Mouse (Mus musculus) NIH3T3 (cell line): Measurements from ENCODE around the gene Nfkbib.

ENCODE experiments used
- DNase-seq: peaks from one replicate; pipeline ENCODE4 v3.0.0-alpha.2; 2012; ENCODE audit warnings: low read depth

Gene Nfkbib

DNA sequence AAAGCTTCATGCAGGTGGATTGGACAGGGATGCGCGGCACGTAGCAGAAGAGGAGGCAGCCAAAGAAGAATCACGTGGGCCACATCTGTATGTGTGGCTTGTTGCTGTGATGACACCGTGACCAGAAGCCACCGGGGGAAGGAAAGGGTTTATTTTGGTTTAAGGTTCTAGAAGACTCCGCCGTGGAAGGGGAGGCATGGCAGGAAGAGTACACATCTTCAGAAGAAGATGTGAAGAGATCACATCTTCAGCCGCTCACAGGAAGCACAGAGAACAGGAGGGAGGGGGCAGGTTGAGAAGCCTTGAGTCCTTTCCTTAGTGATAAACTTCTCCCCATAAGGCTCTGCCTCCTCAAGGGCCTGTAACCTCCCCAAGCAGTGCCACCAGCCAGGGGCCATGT, 32.7 kb upstream of the Nfkbib start:
- DNase-seq = no peak

DNA sequence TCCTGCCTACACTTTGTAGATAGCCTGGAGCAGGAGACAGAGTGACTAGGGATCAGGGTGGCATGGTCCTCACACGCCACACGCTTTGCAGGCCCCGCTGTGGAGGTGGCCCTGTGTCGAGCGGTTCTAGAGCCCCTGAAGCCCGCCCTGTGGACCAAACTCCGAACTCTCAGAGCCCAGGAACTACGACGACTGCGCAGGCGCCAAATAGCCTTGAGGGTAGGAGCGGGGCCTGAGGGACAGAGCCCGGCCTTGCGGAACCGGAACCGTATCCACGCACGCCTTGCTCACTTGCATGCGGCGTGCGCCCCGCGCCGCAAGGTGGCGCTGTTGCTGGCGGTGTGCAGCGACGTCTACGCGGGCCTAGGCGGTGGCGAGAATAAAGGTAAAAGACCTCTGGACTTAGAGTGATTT, 29.3 kb upstream of the Nfkbib start:
- peak; percentile 45 for DNase-seq

DNA sequence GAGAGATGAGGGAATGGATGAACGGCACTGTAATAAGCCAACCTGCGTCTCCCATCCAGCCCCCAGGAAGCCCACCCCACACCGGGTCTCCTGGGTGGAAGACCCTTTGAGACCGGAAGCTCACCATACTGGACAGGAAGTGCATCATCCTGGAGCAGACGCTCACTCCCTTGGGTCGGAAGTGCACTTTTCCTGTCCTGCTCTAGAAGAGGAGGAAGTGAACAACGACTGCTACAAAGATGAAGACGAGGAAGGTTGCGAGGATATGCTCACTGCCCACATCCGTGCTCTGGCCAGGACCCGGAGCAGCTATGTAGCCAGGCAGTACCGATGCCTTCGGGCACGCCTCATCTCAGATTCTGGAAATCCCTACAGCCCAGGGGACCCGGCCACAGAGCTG, 28.5 kb upstream of the Nfkbib start:
- DNase-seq = no peak

DNA sequence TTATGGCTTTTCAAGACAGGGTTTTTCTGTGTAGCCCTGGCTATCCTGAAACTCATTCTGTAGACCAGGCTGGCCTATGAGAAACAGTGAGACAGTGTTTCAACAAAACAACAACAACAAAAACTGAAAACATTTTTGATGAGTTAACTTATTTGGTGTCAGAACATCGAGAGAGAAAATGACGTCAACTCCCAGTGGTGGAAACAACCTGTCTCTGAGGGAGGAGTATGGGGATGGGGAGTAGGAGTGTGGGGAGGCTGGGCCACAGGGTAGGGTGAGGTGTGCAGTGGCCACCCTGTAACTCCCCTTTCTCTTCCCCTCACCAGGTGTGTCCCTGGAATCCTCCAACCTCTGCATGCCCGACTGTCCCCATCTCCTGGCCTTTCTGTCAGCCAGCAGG, 27.2 kb upstream of the Nfkbib start:
- no peak for DNase-seq

DNA sequence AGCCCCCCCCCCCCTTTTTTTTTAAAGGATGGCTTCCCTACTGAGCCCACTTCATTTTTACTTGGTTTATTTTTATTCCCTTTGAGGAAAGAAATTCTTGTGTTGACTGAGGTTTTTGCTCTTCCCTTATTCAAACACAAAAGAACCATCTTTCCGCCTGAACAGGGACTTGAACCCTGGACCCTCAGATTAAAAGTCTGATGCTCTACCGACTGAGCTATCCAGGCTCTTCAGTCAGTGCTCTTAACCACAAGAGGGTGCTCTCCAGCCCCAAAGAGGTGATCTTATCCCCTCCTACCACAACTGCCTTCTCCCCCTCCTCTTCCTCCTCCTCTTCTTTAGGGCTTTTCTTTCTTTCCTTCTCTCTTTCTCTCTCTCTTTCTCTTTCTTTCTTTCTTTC, 26.5 kb upstream of the Nfkbib start:
- DNase-seq = peak; percentile 50

DNA sequence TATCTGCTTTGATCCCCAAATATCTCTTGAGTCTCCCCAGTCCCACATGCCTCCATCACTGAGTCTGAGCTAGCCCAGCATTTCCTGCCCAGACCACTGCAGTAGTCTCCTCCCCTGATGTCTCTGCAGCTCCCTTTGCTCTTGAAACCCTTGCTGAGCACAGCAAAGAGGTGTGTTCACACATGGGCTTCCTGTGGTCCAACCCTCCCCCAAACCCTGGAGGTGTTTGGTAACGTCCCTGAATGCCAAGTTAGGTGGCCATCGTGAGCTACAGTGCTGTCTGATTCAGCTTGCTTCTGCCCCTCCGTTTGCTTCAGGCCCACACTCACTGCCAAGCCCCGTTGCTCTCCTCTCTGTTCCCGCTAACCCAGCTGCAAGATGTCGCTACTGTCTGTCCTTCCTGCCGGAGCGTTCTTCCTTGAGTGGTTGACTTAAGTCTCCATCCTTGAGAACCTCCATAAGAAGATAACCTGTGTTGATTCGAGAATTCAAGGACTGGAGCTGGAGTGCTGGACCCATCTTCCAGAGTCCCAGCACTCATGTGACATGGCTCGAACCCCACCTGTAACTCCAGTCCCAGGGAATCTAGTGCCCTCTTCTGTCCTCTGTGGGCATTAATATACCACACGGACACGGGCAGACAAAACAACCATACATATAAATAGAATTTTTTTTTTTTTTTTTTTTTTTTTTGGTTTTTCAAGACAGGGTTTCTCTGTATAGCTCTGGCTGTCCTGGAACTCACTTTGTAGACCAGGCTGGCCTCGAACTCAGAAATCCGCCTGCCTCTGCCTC, 25.3 kb upstream of the Nfkbib start:
- DNase-seq = no peak

DNA sequence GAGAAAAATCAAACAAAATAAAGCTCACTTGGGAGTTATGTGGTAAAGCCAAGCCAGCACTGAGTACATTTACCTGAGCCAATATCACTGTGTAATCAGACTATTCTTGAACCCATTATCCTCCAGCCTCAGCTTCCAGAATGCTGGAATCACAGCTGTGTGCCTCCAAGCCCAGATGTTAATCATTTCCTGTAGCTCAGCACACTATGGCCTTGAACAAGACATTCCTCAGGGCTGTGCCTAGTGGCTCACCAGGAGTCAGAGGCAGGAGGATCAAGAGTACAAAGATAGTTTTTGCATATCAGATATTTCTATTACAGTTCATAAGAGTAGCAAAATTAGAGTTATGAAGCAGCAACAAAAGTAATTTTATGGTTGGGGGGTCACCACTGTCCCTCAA, 24.4 kb upstream of the Nfkbib start:
- DNase-seq = no peak

DNA sequence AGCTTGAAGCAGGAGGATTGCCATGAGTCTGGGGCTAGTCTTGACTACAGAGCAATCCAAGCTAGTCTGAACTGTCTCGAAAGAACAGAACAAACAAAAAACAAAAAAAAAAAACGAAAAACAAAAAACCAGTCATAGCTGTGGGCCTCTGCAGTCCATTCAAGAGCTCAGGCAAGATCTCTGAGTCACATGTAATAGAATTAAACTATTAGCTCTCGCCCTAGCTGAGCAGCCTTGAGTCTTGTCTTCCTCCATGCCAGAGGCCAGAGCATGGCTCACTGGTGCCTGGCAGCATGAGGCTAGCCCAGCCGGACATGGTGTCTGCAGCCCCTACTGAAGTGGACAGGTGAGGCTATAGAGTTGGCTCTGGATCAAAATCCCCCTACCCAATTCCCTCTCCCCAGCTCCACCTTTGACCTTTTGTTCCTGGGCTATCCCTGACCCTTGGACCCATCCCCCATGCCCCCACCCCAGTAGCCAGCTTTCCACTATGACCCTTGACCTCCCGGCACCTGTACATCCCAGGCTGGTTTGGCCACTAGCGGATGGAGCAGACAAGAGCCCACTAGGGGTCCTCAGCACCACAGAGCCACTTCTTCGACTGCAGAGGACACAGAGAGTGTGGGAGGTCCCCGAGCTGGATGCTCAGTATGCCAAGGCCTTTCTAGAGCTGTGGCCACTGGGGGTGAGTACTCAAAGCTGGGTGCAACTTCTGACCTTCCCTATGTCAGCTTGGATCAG, 22.9 kb upstream of the Nfkbib start:
- peak; percentile 69 for DNase-seq

DNA sequence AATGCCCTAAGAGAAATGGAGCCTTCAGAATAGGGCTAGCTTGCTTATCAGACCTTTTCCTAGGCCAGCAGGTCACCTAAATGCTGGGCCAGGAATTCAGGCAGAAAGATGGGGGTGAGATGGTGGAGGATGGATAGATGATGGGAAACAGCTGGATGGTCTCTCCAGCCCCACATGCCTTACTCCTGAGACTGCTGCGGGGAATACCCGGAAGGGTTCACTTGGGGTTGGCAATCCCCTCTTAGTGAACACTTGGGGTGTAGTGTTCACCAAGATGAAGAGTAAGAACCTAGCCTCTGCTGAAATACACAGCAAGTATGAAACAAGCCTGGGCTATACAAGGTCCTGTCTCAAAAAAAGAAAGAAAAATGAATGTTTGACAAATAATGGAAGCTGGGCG, 21.9 kb upstream of the Nfkbib start:
- DNase-seq = peak; percentile 57

DNA sequence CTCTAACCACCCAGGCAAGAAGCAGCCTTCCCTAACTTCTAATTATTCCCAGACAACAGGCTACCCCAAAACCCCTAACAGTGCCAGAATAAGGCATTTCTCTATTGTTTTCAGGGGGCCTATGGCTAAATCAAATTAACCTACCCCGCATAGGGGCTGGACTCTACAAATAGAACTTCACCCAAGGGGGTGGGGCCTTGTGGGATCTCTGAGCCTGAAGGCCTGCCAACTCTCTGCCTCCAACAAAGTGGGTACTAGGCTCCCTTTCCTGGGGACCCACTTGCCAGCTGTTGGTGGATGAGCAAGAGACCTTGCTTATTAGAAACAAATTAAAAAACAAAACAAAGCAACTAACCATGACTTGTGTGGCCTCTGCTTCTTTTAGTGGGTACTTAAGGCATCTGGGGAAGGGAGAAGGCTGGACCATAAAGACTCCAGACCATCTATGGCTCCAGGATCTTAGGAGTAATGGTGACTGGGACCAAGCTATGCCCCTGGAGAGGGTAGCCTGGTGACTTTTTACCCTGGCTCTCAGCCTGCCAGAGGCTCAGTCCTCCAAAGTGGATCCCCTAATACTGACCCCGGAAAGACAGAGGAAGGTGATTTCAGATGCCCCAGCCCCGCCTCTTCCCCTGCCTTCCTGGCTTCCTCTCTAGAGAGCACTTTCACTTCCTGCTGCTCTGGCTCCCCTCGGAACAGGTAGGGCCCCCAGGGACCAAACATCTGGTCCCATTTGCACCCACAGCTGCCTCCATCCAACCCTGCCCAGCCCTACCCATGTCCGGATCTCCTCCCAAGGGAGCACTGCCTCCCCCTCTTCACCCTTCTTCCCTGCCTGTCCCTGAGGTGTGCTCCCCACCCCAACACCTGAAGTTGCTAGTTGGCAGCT, 21.2 kb upstream of the Nfkbib start, which contains the start of gene Rinl:
Gene Rinl (plus strand): TSS at position 663 of the 889 bp plus-strand sequence.
- DNase-seq = no peak

DNA sequence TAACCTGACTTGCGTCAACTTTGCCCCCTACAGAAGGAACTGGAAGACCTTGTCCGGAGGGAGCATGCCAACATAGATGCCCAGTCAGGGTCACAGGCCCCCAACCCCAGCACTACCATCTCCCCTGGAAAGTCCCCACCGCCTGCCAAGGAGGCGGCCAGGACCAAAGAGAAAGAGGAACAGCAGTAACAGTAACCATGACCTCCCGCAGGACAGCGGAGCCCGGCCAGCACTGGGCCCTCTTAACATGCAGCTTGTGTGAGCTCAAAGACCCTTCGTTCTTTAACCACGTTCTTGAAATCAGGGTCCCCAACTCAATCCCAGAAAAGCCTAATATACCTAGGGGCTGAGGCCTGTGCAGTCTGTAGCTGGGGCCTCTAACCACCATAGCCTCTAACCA, 20.6 kb upstream of the Nfkbib start:
- DNase-seq = no peak

DNA sequence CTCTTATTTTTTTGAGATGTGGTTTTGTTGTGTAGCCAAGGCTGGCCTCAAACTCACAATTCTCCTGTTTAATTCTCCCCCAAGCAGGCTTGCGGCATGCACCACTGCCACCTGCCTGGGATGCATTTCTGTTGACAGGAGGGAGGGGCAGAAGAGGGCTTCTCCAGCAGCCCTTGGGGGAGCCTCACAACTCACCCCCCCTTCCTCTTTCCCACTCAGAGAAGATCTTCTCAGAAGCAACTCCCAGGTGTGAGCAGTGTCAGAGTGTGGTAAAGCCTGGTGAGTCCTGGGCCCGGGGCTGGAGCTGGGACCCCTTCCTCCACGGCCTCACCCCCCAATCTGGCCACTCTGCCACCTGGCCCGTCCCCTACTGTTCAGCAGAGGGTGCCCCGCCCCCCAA, 17.8 kb upstream of the Nfkbib start:
- no peak for DNase-seq

DNA sequence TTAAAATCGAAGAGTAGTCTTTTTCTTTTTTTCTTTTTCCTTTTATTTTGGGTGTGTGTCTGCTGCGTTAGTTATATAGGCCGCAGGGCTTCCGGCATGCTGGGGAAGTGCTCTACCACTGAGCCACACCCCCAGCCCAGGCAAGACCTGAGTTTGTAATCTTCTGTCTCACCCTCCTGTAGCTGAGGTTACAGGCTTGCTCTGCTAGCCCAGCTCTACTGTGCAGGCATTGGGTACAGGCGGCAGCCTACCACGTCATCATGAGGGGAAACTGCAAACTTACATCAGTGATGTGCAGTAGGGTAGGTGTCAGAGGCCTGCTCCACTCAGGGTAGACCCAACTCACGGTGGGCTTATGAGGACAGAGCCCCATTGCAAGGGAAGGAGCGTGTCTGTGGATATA, 13.9 kb upstream of the Nfkbib start:
- no peak for DNase-seq

DNA sequence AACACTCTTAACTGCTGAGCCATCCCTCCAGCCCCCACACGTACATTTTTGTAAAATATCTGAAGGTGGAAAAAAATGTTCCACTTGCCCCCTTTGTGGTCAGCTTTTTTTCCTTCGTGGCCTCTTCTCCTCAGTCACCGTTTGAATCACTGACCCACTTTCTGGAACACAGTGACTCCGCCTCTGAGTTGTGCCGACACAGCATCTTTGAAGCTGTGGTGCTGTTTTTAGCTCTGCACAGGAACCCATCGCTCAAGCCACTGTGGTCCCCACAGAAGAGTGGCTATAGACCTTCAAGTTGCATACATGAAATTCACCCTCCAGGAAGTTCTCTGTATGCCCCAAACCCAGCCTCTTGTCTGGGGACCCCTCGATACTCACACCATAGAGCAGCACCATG, 13.5 kb upstream of the Nfkbib start:
- no peak for DNase-seq

DNA sequence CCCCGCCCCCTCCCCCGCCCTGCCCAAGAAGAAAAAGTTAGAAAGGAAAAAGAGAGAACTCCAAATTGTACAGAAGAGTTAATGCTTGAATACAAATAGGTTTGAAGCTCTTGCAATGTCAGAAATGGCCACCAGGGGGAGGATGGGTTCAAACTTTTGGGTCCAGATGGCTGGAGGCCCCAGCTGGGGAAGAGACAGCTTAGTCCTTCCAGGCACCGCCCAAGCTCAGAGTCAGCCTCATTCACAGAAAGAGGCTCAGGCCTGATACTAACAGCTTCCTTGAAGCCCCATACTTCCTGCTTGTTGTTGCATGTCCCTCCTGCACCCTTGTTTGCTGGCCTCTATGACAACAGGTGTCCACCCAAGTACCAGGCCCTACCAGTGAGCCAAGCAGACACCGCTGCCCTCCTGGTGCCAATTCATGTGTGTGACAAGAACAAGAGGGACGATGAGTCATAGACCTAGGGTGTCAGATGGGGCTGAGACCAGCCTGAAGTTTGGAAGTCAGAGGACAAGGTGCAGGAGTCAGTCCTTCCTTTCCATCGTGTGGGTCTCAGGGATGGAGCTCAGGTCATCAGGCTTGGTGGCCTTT, 12.9 kb upstream of the Nfkbib start:
- DNase-seq = peak; percentile 98

DNA sequence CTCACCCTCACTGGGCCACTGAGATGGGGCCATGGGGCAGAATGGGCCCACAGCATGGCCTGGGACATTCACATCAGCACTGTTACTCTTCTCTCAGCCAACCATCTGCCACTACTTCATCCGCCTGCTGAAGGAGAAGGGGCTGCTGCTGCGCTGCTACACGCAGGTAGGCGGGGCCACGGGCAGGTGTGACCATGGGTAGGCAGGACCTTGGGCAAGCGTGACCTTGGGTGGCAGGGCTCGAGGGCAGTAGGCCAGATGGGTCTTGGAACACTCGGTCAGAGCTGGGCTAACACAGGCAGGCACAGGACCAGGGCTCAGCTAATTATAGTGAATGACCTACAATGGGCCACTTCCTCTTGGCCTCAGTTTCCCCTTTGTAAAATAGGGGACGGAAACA, 11.5 kb upstream of the Nfkbib start:
- DNase-seq = no peak

DNA sequence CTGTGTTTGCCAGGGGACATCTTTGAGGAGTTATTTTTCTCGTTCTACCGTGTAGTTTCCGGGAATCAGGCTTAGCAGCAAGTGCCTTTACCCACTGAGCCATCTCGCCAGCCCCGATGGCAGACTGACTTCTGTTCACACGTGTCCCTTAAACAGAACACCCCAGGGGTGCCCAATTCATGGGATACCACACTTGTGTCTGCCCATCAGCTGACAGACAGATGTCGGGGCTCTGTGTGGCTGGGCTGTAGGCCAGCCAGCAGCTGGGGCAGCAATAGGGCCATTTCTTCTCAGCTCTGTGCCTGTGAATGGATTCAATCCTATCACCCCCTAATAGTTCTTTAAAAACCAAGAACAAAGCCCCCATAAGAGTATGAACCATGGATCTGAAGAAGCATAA, 7.8 kb upstream of the Nfkbib start:
- no peak for DNase-seq

DNA sequence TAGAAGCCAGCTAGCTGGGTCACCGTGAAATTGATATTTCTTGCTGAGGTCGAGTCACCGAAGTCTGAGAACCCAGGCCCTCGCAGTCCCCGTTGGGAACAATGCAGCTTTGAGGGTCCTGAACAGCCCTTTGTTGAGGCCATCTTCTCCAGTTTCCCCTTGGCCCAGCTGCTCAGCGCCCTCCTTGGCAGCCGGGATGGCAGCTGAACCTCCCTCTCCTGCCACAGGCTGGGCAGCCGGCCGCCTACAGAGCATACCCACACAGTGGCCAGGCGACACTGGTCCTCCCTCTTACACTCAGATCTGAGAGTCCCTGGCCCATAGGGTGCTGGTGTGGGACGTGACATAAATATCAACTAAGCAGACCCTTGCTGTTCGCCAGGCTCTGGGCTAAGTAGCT, 6.9 kb upstream of the Nfkbib start:
- no peak for DNase-seq

DNA sequence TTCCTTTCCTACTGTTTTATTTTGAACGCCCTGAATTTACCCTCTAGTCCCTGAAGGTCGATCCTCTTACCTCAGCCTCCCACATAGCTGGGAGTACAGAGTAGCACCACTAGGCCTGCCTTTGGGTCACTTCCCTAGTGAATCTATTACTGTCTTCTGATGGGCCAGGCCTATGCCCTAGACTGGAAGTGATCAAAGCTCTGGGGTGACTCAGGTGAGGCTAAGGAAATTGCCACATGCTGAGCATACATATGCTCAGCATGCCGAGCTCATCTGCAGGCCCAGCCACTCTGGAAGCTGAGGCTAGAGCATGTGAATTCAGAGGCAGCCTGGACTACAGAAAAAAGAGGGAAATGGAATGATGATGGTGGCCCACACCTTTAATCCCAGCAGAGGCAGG, 5.9 kb upstream of the Nfkbib start:
- no peak for DNase-seq

DNA sequence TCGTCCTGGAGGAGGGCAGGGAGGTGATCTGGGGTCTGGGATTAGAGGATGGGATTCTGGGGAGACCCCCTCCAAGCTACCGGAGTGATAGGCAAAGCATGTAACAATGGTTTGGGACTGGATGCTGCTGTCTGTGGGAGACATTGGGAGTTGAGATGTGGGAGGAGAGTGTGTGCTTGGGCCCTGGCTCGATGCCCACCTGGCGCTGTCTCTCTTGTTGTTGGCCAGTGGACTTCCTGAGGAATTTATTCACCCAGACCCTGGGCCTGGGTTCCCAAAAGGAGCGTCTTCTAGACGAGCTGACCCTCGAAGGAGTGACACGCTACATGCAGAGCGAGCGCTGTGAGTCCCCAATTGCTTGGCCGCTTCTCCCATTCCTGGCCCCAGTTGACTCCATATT, 4.6 kb upstream of the Nfkbib start:
- DNase-seq = no peak

DNA sequence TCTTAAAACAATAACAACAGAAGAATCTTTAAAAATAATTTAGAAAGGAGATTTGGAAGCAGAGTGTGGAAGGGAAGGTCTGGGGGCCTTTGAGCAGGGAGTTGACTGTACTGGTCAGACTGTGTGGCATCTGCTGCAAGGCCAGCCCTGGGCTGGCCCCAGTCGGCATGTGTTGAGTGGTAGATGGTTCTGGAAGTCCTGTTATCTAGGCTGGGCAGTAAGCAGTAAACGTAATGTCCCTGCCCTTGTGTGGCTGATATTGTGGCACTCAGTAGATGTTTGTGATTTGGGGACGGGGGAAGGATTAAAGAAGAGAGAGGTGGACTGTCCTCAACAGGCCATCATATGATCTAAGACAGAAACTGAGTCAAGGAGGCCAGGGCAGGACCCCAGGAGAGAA, 3.0 kb upstream of the Nfkbib start:
- no peak for DNase-seq

DNA sequence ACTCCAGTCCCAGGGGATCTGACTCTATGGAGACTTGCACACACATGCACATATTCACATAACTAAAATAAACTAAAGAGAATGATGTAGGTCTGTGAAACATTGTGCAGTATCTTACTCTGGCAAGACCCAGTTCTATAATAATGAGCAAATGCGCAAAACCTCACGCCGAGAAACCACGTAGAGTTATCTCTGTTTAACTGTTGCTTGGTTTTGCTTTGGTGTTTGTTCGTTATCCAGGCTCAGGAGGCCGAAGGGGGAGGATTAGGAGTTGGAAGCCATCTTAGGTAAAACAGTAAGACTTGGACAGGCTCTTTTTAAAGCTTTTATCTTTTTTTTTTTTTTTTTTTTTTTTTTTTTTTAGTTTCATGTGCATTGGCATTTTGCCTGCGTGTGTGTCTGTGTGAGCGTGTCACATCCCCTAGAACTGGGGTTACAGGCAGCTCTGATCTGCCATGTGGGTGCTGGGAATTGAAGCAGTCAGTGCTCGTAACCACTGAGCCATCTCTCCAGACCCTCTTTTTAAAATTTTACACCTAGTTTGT, 2.2 kb upstream of the Nfkbib start:
- no peak for DNase-seq
